Mouse (Mus musculus) C2C12 (cell line): Measurements from ENCODE around the gene Ttll8.

Source experiments
- CEBPB ChIP-seq: IDR thresholded peaks from one replicate; pipeline ENCODE4 v1.6.1; 2011; ENCODE audit warnings: low read depth, mild to moderate bottlenecking, control low read depth, moderate library complexity
- CTCF ChIP-seq: IDR thresholded peaks from one replicate; pipeline ENCODE4 v1.5.1; 2011; ENCODE audit not compliant: control insufficient read depth, insufficient read depth, insufficient read length
- FOSL1 ChIP-seq: IDR thresholded peaks from one replicate; pipeline ENCODE4 v1.8.0; 2011; ENCODE audit warnings: mild to moderate bottlenecking, low read length; ENCODE audit not compliant: poor library complexity, insufficient read depth, severe bottlenecking
- MAX ChIP-seq: IDR thresholded peaks from one replicate; pipeline ENCODE4 v1.6.1; 2011; ENCODE audit warnings: mild to moderate bottlenecking, control low read depth
- MYOD1 ChIP-seq: IDR thresholded peaks from one replicate; pipeline ENCODE4 v1.6.1; 2011; ENCODE audit warnings: low read depth; ENCODE audit not compliant: control insufficient read depth, insufficient read length
- MYOG ChIP-seq: IDR thresholded peaks from one replicate; pipeline ENCODE4 v1.6.1; 2011; ENCODE audit not compliant: control insufficient read depth, insufficient read length; ENCODE audit errors: extremely low read depth
- USF1 ChIP-seq: IDR thresholded peaks from one replicate; pipeline ENCODE4 v1.6.1; 2011; ENCODE audit warnings: low read depth, mild to moderate bottlenecking, control low read depth, moderate library complexity

DNA sequence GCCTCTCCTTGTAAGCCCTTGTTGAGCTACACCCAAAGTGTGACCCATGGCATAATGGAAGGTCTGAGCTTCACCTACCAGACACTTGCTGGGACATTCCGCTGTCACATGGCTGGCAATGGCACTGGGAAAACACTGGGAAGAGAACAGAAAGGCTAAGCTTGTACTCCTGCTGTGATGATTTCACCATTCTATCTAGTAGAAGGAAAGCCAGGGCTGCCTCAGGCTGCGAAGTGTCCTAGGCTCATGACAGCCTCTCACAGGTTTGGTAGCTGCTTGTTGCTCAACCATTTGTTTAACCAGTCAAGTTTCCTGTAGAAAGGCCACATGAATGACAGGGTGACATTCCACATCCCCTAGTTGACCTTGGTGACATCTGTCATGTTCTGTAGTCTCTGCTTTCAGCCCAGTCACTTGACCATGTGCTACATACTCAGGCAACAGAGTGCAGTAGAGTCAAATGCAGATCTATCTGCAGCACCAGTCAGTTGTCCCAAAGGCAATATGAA, 9.9 kb upstream of the Ttll8 start:
- no peak for TF ChIP-seq CTCF
- no peak for TF ChIP-seq CEBPB
- no peak for TF ChIP-seq MYOG
- no peak for TF ChIP-seq MAX
- no peak for TF ChIP-seq FOSL1
- no peak for TF ChIP-seq USF1
- no peak for TF ChIP-seq MYOD1
